Mouse (Mus musculus): ENCODE results near the gene Stx19.

Stx19 gene

DNA sequence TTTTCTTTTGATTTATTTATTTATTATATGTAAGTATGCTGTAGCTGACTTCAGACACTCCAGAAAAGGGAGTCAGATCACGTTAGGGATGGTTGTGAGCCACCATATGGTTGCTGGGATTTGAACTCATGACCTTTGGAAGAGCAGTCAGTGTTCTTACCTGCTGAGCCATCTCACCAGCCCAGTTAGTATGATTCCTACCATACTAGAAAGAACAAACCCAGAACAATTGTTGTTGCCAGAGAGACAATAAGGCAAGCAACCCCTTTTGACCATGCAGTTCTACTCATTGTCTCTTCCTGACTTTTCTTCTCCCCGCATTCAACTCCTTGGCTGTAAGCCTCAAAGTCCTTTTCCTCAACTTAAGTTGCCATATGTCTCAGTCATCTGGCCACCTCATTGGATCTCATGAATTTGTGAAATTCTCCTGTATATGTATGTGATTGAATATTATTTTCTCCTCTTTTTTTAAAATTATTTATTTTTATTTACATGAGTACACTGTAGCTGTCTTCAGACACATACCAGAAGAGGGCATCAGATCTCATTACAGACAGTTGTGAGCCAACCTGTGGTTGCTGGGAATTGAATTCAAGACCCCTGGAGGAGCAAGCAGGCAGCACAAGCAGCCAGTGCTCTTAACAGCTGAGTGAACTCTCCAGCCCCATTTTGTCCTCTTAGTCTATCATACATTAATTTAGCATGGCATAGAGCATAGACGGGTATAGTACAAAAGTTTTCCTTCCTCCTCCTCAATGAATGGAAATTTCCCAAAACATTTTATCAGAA is 38.2 kb downstream of the Stx19 start:
- peak; percentile 18 for DNase-seq (ENCODE audit: low spot score)

- DNase-seq (ENCODE audit: low spot score), result no peak
These were observed 39.2 kb downstream of the Stx19 start for GRCm38 (mm10) chr16:62853611-62854126.

DNA sequence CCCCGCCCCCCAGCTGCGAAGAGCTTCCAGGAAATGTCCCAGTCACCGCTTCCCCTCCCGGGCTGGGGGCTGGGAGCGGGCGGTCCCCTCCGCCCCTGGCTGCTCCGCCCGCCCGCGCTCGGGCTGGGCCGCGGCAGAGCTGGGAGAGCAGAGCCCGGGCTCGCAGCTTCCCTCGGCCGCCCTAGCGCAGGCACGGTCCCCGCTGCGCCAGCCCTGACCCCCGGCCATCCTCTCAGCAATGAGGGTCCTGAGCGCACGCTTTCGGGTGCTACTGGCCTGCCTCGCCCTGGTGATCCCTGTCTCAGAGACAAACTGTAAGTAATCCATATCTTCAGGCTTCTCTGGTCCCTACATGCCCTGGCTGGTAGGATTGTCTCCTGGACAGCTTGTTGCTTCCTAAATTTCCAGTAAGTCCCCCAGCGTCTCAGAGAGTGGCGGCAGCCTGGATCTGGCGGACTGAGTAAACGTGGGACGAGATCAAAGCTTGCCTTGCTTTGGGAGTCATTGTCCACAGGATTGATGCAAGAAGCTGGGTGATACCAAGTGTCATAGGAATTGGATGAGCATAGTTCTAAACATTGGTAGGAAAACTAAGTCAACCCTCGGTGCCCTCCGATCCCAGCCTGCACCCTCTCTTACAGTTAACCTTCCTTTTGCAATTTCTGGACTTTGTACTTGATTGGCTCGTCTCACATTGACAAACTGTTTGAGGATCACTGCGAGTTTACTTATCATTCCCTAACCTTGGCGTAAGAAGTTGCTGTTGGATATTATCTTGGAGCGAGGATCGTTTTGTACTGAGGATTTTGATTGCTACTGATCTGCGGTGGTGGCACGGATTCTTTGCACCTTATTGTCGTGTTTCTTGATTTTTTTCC is 40.0 kb downstream of the Stx19 start, which contains the start of gene Pros1:
Pros1 (plus strand) TSS at position 117 of the 878 bp plus-strand sequence.
- DNase-seq (ENCODE audit: low spot score), result peak; percentile 21

GRCm38 (mm10) chr16:62855385-62855784 is 40.9 kb downstream of the Stx19 start:
- no peak for DNase-seq (ENCODE audit: low spot score)

DNA sequence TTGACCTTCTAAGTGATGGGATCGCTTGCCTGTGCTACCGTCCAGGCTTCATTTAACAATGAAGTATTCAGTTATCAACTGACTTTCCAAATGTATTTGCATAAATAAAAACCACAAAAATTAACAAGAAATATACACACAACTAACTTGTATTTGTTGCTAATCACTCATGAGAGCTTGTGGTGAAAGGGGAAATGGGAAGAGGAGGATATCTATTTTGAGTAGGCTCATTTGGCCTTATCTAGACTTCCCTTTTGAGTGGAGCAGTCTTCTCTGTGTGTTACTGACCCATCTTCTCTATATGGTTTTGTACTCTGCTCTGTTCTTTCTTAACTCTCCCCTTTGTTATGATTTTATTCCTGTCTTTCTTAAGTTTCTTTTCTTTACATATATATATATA is 41.8 kb downstream of the Stx19 start:
- no peak for DNase-seq (ENCODE audit: low spot score)

DNA sequence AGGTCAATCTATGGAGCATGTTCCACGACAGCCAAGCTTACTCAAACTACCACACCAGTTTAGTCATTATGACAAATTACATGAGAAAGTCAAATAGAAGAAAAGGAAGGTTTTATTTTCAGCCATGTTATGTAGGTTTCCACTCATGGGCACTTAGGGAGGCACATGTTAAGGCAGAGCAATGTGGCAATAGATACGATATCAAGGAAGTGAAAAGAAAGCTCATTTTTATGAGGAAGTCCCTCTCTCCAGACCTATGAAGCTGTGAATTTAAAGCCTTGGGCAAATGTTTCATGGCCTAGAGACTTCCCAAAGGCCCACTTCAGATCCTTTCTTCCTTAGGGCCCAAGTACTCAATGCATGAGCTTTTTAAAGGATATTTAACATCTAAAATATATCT is 43.0 kb downstream of the Stx19 start:
- no peak for DNase-seq (ENCODE audit: low spot score)

GRCm38 (mm10) chr16:62858018-62858417 is 43.5 kb downstream of the Stx19 start:
- no peak for DNase-seq (ENCODE audit: low spot score)

DNA sequence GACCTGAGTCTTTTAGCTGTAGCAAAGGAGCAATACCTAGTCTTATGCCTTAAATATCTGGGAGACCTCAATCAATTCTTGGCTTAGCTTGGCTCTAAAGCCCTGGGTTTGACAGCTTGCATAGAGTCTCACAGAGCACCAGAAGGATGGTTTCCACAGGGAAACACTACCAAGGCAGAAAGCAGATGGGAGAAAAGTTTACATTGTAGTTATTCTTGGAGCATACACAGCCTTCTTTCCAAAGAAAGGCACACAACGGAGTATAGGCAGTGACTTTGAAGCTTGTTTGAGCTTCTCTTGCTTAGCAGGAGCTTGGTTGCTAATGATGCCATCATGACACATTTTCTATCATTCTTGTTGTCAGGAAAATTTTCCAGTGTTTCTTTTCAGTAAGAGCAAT is 45.7 kb downstream of the Stx19 start:
- DNase-seq (ENCODE audit: low spot score), result no peak

GRCm38 (mm10) chr16:62861455-62861854 is 47.0 kb downstream of the Stx19 start:
- DNase-seq (ENCODE audit: low spot score), result no peak

GRCm38 (mm10) chr16:62872688-62873117 is 58.2 kb downstream of the Stx19 start:
- DNase-seq (ENCODE audit: low spot score), result no peak

DNA sequence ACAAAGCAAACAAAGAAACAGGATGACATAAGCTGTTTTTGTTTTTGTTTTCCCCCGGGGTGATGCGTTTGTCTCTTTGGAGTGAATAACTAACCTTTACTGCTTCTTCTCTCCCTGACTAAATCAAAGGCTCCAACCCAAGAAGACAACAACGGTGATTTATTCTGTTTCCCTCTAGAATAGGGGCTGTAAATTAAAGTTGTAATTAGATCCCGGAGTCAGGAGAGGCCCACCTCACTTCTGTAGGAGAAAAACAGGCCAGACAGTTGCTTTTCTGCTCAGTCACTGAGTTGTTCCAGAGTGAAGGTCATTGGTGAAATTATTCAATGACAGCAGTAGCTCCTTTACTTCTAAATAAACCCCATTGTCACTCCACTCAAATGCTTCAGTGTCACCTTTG is 58.7 kb downstream of the Stx19 start:
- DNase-seq (ENCODE audit: low spot score), result no peak
